Mouse (Mus musculus) MEL (cell line): ENCODE data around the gene Cwc22. TPM values are rescaled to one million over a fixed set of nuclear protein-coding genes. Genes with fewer than 3 reads are reported as not detected.

ENCODE experiments used
- DNase-seq: peaks from one replicate; pipeline ENCODE4 v3.0.0; 2011; ENCODE audit warnings: low read depth, low spot score
- H3K27ac ChIP-seq: 2 replicates; pipeline ENCODE4 v1.5.1; 2012; ENCODE audit warnings: low read depth, mild to moderate bottlenecking, control low read depth, low read length, moderate library complexity; ENCODE audit not compliant: control insufficient read depth
- H3K27me3 ChIP-seq, 2 experiments: fragments of 150-350 bp in 1 of 2; sonication (generic) in 1 of 2; 2 replicates each; pipeline ENCODE4 v1.6.1; 2012; ENCODE audit warnings: low read length in 2 of 2, mild to moderate bottlenecking in 2 of 2, improper control_type of control experiment in 1 of 2, moderate library complexity in 1 of 2; ENCODE audit not compliant: insufficient read depth in 2 of 2, control insufficient read depth in 1 of 2
- H3K36me3 ChIP-seq, 2 experiments: 2 replicates each; pipeline ENCODE4 v1.6.1; 2012 to 2014; ENCODE audit warnings: low read length in 2 of 2, improper control_type of control experiment in 1 of 2, inconsistent platforms in 1 of 2, mild to moderate bottlenecking in 1 of 2; ENCODE audit not compliant: insufficient read depth in 2 of 2, control insufficient read depth in 1 of 2
- H3K4me1 ChIP-seq, 2 experiments: fragments of 150-350 bp in 1 of 2; sonication (generic) in 1 of 2; 2 replicates each; pipeline ENCODE4 v1.6.1; 2012; ENCODE audit warnings: low read length in 2 of 2, improper control_type of control experiment in 1 of 2, mild to moderate bottlenecking in 1 of 2; ENCODE audit not compliant: insufficient read depth in 2 of 2, control insufficient read depth in 1 of 2
- H3K4me3 ChIP-seq, 2 experiments: fragments of 150-350 bp in 1 of 2; sonication (generic) in 1 of 2; 2 replicates each; pipeline ENCODE4 v1.5.1; 2012; ENCODE audit warnings: low read depth in 2 of 2, low read length in 2 of 2, mild to moderate bottlenecking in 2 of 2, moderate library complexity in 2 of 2, control low read depth in 1 of 2, improper control_type of control experiment in 1 of 2; ENCODE audit not compliant: control insufficient read depth in 1 of 2, insufficient read depth in 1 of 2
- H3K79me2 ChIP-seq: 2 replicates; pipeline ENCODE4 v1.6.1; 2012; ENCODE audit warnings: mild to moderate bottlenecking, low read length, moderate library complexity; ENCODE audit not compliant: control insufficient read depth, poor library complexity, insufficient read depth
- H3K9ac ChIP-seq: 2 replicates; pipeline ENCODE4 v1.6.1; 2012; ENCODE audit warnings: low read depth, mild to moderate bottlenecking, control low read depth, low read length, moderate library complexity; ENCODE audit not compliant: control insufficient read depth, poor library complexity, severe bottlenecking
- H3K9me3 ChIP-seq: fragments of 150-350 bp; sonication (generic); replicated peaks from 2 replicates; pipeline ENCODE4 v1.6.1; 2012; ENCODE audit warnings: mild to moderate bottlenecking, low read length, improper control_type of control experiment, moderate library complexity; ENCODE audit not compliant: insufficient read depth
- E2F4 ChIP-seq: IDR thresholded peaks from 2 replicates; pipeline ENCODE4 v1.6.1; 2011; ENCODE audit warnings: low read depth, low read length, improper control_type of control experiment, borderline replicate concordance
- EP300 ChIP-seq, 2 experiments: IDR thresholded peaks; 2 replicates each; pipeline ENCODE4 v1.6.1; 2011; ENCODE audit warnings: improper control_type of control experiment in 2 of 2, low read length in 2 of 2, low read depth in 1 of 2, mild to moderate bottlenecking in 1 of 2
- ETS1 ChIP-seq: IDR thresholded peaks from 2 replicates; pipeline ENCODE4 v1.6.1; 2012; ENCODE audit warnings: low read depth, mild to moderate bottlenecking, inconsistent platforms, low read length, improper control_type of control experiment, moderate library complexity
- KAT2A ChIP-seq: conservative IDR thresholded peaks from 2 replicates; pipeline ENCODE4 v1.6.1; 2012; ENCODE audit warnings: low read depth, low read length, improper control_type of control experiment, inconsistent platforms
- MAFK ChIP-seq: IDR thresholded peaks from 2 replicates; pipeline ENCODE4 v1.6.1; 2011; ENCODE audit warnings: low read depth, mild to moderate bottlenecking, low read length, improper control_type of control experiment, borderline replicate concordance
- MAX ChIP-seq: IDR thresholded peaks from 2 replicates; pipeline ENCODE4 v1.6.1; 2011; ENCODE audit warnings: low read length, improper control_type of control experiment
- MAZ ChIP-seq: IDR thresholded peaks from 2 replicates; pipeline ENCODE4 v1.6.1; 2012; ENCODE audit warnings: low read depth, mild to moderate bottlenecking, inconsistent platforms, low read length, improper control_type of control experiment
- MYB ChIP-seq: IDR thresholded peaks from 2 replicates; pipeline ENCODE4 v1.6.1; 2011; ENCODE audit warnings: mild to moderate bottlenecking, low read depth, low read length, improper control_type of control experiment
- MYC ChIP-seq: IDR thresholded peaks from 2 replicates; pipeline ENCODE4 v1.6.1; 2011; ENCODE audit warnings: low read depth, mild to moderate bottlenecking, low read length, improper control_type of control experiment, moderate library complexity
- NELFE ChIP-seq: IDR thresholded peaks from 2 replicates; pipeline ENCODE4 v1.6.1; 2011; ENCODE audit warnings: low read depth, low read length, improper control_type of control experiment
- NRF1 ChIP-seq: IDR thresholded peaks from 2 replicates; pipeline ENCODE4 v1.6.1; 2014; ENCODE audit warnings: low read depth, mild to moderate bottlenecking, inconsistent platforms, low read length, improper control_type of control experiment, moderate library complexity; ENCODE audit not compliant: poor library complexity, insufficient read depth, severe bottlenecking
- POLR2A ChIP-seq, 2 experiments: IDR thresholded peaks; 2 replicates each; pipeline ENCODE4 v1.6.1; 2011 to 2012; ENCODE audit warnings: low read length in 2 of 2, mild to moderate bottlenecking in 2 of 2, control low read depth in 1 of 2, improper control_type of control experiment in 1 of 2, low read depth in 1 of 2, moderate library complexity in 1 of 2; ENCODE audit not compliant: control insufficient read depth in 1 of 2, insufficient read depth in 1 of 2, poor library complexity in 1 of 2
- POLR2AphosphoS2 ChIP-seq: IDR thresholded peaks from 2 replicates; pipeline ENCODE4 v1.6.1; 2011; ENCODE audit warnings: low read length, improper control_type of control experiment
- SMC3 ChIP-seq: IDR thresholded peaks from 2 replicates; pipeline ENCODE4 v1.6.1; 2011; ENCODE audit warnings: low read depth, low read length, improper control_type of control experiment
- TBP ChIP-seq: IDR thresholded peaks from 2 replicates; pipeline ENCODE4 v1.8.0; 2011; ENCODE audit warnings: low read depth, low read length, improper control_type of control experiment
- USF2 ChIP-seq, 2 experiments: IDR thresholded peaks; 2 replicates each; pipeline ENCODE4 v1.6.1; 2011 to 2012; ENCODE audit warnings: improper control_type of control experiment in 2 of 2, low read length in 2 of 2, borderline replicate concordance in 1 of 2, inconsistent platforms in 1 of 2, low read depth in 1 of 2, mild to moderate bottlenecking in 1 of 2; ENCODE audit not compliant: insufficient read depth in 1 of 2
- ZC3H11A ChIP-seq: IDR thresholded peaks from 2 replicates; pipeline ENCODE4 v1.6.1; 2012; ENCODE audit warnings: low read depth, mild to moderate bottlenecking, inconsistent platforms, low read length, improper control_type of control experiment
- ZMIZ1 ChIP-seq: IDR thresholded peaks from 2 replicates; pipeline ENCODE4 v1.6.1; 2012; ENCODE audit warnings: low read depth, mild to moderate bottlenecking, inconsistent platforms, low read length, improper control_type of control experiment, moderate library complexity
- polyA plus RNA-seq, 2 experiments: library from polyadenylated mRNA; stranded (reverse) in 1 of 2; unstranded in 1 of 2; fragments of >175 nt in 1 of 2; fragments of >200 nt in 1 of 2; gene quantifications; 2 replicates each; pipeline versions ENCODE4 v1.2.1 to v1.2.4; 2012; ENCODE audit warnings: low replicate concordance in 2 of 2, low read depth in 1 of 2; ENCODE audit not compliant: insufficient read length in 2 of 2, insufficient read depth in 1 of 2, missing spikeins in 1 of 2
- total RNA-seq: library from RNA; depleted of rRNA; stranded (reverse); fragments of 300-350 nt; gene quantifications from 2 replicates; pipeline ENCODE4 v1.2.3, GENCODE M21; 2012

Cwc22 gene
- total and polyA plus RNA-seq, 3 experiments = 54.0 to 72.7 TPM; not detected in 1

DNA sequence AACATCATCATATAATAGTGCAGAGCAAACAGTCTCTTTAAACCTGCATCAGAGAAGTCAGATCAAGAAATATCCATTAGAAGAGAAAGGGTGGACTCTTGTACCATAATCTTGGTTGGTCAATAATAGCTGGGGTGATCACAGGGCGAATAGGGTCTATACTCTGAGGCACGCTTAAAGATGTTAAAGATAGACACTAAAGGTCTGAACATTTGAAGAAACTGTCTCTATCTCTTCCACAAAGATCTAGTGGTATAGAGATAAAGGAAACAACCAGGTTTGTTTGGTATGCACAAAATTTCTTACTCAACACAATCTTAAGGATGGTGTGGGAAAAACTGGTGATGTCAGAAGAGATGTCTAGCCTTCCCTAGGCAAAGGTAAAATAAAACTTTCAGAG lies 26.4 kb upstream of the Cwc22 start:
- DNase-seq = no peak
- no peaks in the 10 kb centered on the region for H3K79me2 ChIP-seq
- no peaks in the 10 kb centered on the region for H3K4me1 ChIP-seq
- no peak overlapping the region for H3K4me3 ChIP-seq
- H3K9ac ChIP-seq = no peak overlapping the region
- no peaks in the 10 kb centered on the region for H3K36me3 ChIP-seq
- TF ChIP-seq ETS1 = no peak
- no peak for TF ChIP-seq MYC
- no peak for TF ChIP-seq SMC3
- no peak for TF ChIP-seq MAX
- no peak for TF ChIP-seq E2F4
- TF ChIP-seq NELFE = no peak
- TF ChIP-seq TBP = no peak
- TF ChIP-seq MYB = no peak
- no peak for TF ChIP-seq POLR2A (IDR thresholded peaks at IDR 0.05; ENCODE audit: control insufficient read depth in 1 of 2, insufficient read depth in 1 of 2, low read depth in 1 of 2, low read length in 2 of 2, poor library complexity in 1 of 2)
- TF ChIP-seq, all 39 proteins: peak for 0
- H3K27ac ChIP-seq = no peak overlapping the region
- H3K9me3 ChIP-seq = no peaks in the 10 kb centered on the region
- no peaks in the 10 kb centered on the region for H3K27me3 ChIP-seq

DNA sequence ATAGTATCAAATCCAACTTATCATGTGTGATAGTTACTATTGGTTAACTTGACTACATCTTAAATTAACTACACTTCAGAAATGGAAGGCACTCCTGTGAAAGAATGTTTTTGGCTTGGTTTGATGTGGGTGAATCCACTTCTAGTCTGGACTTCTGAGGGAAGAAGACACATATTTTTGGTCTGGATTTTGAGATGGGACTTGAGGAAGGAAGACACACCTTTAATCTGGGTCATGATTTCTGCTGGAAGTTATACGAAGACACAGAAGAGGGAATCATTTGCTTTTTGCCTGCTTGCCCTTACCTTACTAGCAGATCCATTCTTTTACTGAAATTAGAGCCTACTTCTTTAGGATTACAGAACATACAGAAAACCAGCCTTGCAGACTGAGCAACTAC lies 25.7 kb upstream of the Cwc22 start:
- no peak for TF ChIP-seq ETS1
- TF ChIP-seq EP300 (IDR thresholded peaks at IDR 0.05; ENCODE audit: low read depth in 1 of 2, low read length in 2 of 2) = no peak
- no peak for TF ChIP-seq ZMIZ1
- TF ChIP-seq MYC = no peak
- TF ChIP-seq MAZ = no peak
- TF ChIP-seq MAFK = no peak
- TF ChIP-seq ZC3H11A = no peak
- TF ChIP-seq USF2 (IDR thresholded peaks at IDR 0.05; ENCODE audit: borderline replicate concordance in 1 of 2, insufficient read depth in 1 of 2, low read depth in 1 of 2, low read length in 2 of 2) = no peak
- TF ChIP-seq MAX = no peak
- TF ChIP-seq KAT2A = no peak
- TF ChIP-seq POLR2AphosphoS2 = no peak
- TF ChIP-seq NRF1 = no peak
- no peaks in the 10 kb centered on the region for H3K79me2 ChIP-seq
- H3K9me3 ChIP-seq = no peaks in the 10 kb centered on the region
- H3K4me1 ChIP-seq = no peaks in the 10 kb centered on the region
- H3K27ac ChIP-seq = no peak overlapping the region
- no peak overlapping the region for H3K9ac ChIP-seq
- no peak for DNase-seq
- H3K36me3 ChIP-seq = no peaks in the 10 kb centered on the region
- no peak overlapping the region for H3K4me3 ChIP-seq
- no peaks in the 10 kb centered on the region for H3K27me3 ChIP-seq
